Mouse (Mus musculus) cerebellum, adult (tissue): Measurements from ENCODE around the gene Tpk1.
"Not testable (repeated sequence)": the region's sequence is repeated elsewhere in the genome, so short reads cannot be mapped to it uniquely, and the experiment has no call there.

ENCODE experiments used
- ATAC-seq: cut with Nextera tagmentation; 2 replicates; pipeline ENCODE4 v1.9.2; 2017; ENCODE audit warnings: mild to moderate bottlenecking, moderate library complexity, mixed read lengths; ENCODE audit not compliant: insufficient number of reproducible peaks, low FRiP score, low TSS enrichment

Gene Tpk1

GRCm38 (mm10) chr6:43531996-43532395 lies 134.1 kb downstream of the Tpk1 start:
- ATAC-seq = no peak

GRCm38 (mm10) chr6:43528996-43529395 lies 137.1 kb downstream of the Tpk1 start:
- no peak for ATAC-seq

- ATAC-seq = no peak
Measured at GRCm38 (mm10) chr6:43525028-43525427, 141.1 kb downstream of the Tpk1 start.

- ATAC-seq = no peak
Measured at GRCm38 (mm10) chr6:43522046-43522445, 144.0 kb downstream of the Tpk1 start.

- no peak for ATAC-seq
Measured at GRCm38 (mm10) chr6:43520218-43520617, 145.9 kb downstream of the Tpk1 start.

- no peak for ATAC-seq
Measured at GRCm38 (mm10) chr6:43518378-43518777, 147.7 kb downstream of the Tpk1 start.

GRCm38 (mm10) chr6:43517316-43517655 lies 148.8 kb downstream of the Tpk1 start:
- no peak for ATAC-seq

GRCm38 (mm10) chr6:43516593-43517315 lies 149.3 kb downstream of the Tpk1 start:
- ATAC-seq = no peak

- not testable (repeated sequence) for ATAC-seq
Measured at GRCm38 (mm10) chr6:43506686-43507385, 159.2 kb downstream of the Tpk1 start.

GRCm38 (mm10) chr6:43504609-43505230 lies 161.4 kb downstream of the Tpk1 start:
- no peak for ATAC-seq

GRCm38 (mm10) chr6:43492367-43492766 lies 173.7 kb downstream of the Tpk1 start:
- no peak for ATAC-seq

GRCm38 (mm10) chr6:43486691-43487090 lies 179.4 kb downstream of the Tpk1 start:
- no peak for ATAC-seq

GRCm38 (mm10) chr6:43480687-43481086 lies 185.4 kb downstream of the Tpk1 start:
- ATAC-seq = no peak

- ATAC-seq = peak; percentile 74
Measured at GRCm38 (mm10) chr6:43478810-43479209, 187.3 kb downstream of the Tpk1 start.

- ATAC-seq = no peak
Measured at GRCm38 (mm10) chr6:43476406-43476805, 189.7 kb downstream of the Tpk1 start.

- no peak for ATAC-seq
Measured at GRCm38 (mm10) chr6:43475921-43476320, 190.2 kb downstream of the Tpk1 start.

GRCm38 (mm10) chr6:43471556-43471955 lies 194.5 kb downstream of the Tpk1 start:
- ATAC-seq = no peak

GRCm38 (mm10) chr6:43468821-43469594 lies 197.1 kb downstream of the Tpk1 start:
- ATAC-seq = no peak

GRCm38 (mm10) chr6:43462849-43463369 lies 203.2 kb downstream of the Tpk1 start:
- no peak for ATAC-seq

GRCm38 (mm10) chr6:43462189-43462848 lies 203.8 kb downstream of the Tpk1 start:
- ATAC-seq = no peak
